Mouse (Mus musculus): ENCODE measurements around the gene Ntrk3. TPM values are rescaled to one million over a fixed set of nuclear protein-coding genes. Genes with fewer than 3 reads are reported as not detected.

Gene Ntrk3
- polyA plus RNA-seq, 1 experiment from 2014 or later = 2.3 TPM

GRCm38 (mm10) chr7:78145251-78145650, 592.6 kb downstream of the Ntrk3 start:
- no peak overlapping the region for H3K27ac ChIP-seq (ENCODE audit: low read length)
- no peaks in the 10 kb centered on the region for H3K4me1 ChIP-seq (ENCODE audit: control insufficient read depth, insufficient read depth, low read length)
- H3K4me3 ChIP-seq (ENCODE audit: low read length) = no peak overlapping the region
- WGBS = 61% methylated on average over 4 of the region's 4 CpGs
- H3K36me3 ChIP-seq (ENCODE audit: control insufficient read depth, insufficient read depth) = no peaks in the 10 kb centered on the region
- H3K9me3 ChIP-seq (replicated peaks; ENCODE audit: control insufficient read depth, low read length) = no peaks in the 10 kb centered on the region
- no peak overlapping the region for H3K9ac ChIP-seq (ENCODE audit: low read length)
- H3K4me2 ChIP-seq (ENCODE audit: low read depth, low read length) = no peak overlapping the region
- no peaks in the 10 kb centered on the region for H3K27me3 ChIP-seq (ENCODE audit: control insufficient read depth, insufficient read depth, low read length)
- no peak for ATAC-seq (replicated peaks; ENCODE audit: extremely low read depth, insufficient read depth, low FRiP score)

- Histone ChIP-seq H3K27ac (ENCODE audit: low read length) (no peak overlapping the region), H3K36me3 (ENCODE audit: control insufficient read depth, insufficient read depth) (no peaks in the 10 kb centered on the region), H3K4me2 (ENCODE audit: low read depth, low read length) (no peak overlapping the region), H3K4me3 (ENCODE audit: low read length) (no peak overlapping the region), H3K9me3 (replicated peaks; ENCODE audit: control insufficient read depth, low read length) (no peaks in the 10 kb centered on the region), H3K4me1 (ENCODE audit: control insufficient read depth, insufficient read depth, low read length) (no peaks in the 10 kb centered on the region), H3K27me3 (ENCODE audit: control insufficient read depth, insufficient read depth, low read length) (no peaks in the 10 kb centered on the region), H3K9ac (ENCODE audit: low read length) (no peak overlapping the region)
- WGBS = 73% methylated on average over 3 of the region's 3 CpGs
- ATAC-seq (replicated peaks; ENCODE audit: extremely low read depth, insufficient read depth, low FRiP score) = no peak
Measured at GRCm38 (mm10) chr7:78144849-78145248, 593.0 kb downstream of the Ntrk3 start.

GRCm38 (mm10) chr7:78129966-78130365, 607.8 kb downstream of the Ntrk3 start:
- Histone ChIP-seq H3K27ac (ENCODE audit: low read length) (no peak overlapping the region), H3K4me1 (ENCODE audit: control insufficient read depth, insufficient read depth, low read length) (no peaks in the 10 kb centered on the region), H3K4me3 (ENCODE audit: low read length) (no peak overlapping the region), H3K36me3 (ENCODE audit: control insufficient read depth, insufficient read depth) (no peaks in the 10 kb centered on the region), H3K27me3 (ENCODE audit: control insufficient read depth, insufficient read depth, low read length) (no peaks in the 10 kb centered on the region), H3K9me3 (replicated peaks; ENCODE audit: control insufficient read depth, low read length) (no peaks in the 10 kb centered on the region), H3K4me2 (ENCODE audit: low read depth, low read length) (no peak overlapping the region), H3K9ac (ENCODE audit: low read length) (no peak overlapping the region)
- no peak for ATAC-seq (replicated peaks; ENCODE audit: extremely low read depth, insufficient read depth, low FRiP score)
- 54% methylated on average over 1 of the region's 1 CpGs for WGBS

Other genes with a start within 250 kb of the Ntrk3 start
- 59.0 and 64.7 TPM in 2 replicates for gene Mrps11, start 45.1 kb upstream of the Ntrk3 start, polyA plus RNA-seq (2015; fragmentation: Nextera tagmentation; extraction: Ambion mirVana)
- 59.2 and 64.9 TPM in 2 replicates for gene Mrpl46, start 45.5 kb upstream of the Ntrk3 start, polyA plus RNA-seq (2015; fragmentation: Nextera tagmentation; extraction: Ambion mirVana)
- gene Det1, start 109.3 kb upstream of the Ntrk3 start, polyA plus RNA-seq (2015; fragmentation: Nextera tagmentation; extraction: Ambion mirVana) = 13.5 and 14.2 TPM in 2 replicates
- 31.4 and 34.8 TPM in 2 replicates for gene Aen, start 157.8 kb upstream of the Ntrk3 start, polyA plus RNA-seq (2015; fragmentation: Nextera tagmentation; extraction: Ambion mirVana)
- gene Isg20, start 175.4 kb upstream of the Ntrk3 start, polyA plus RNA-seq (2015; fragmentation: Nextera tagmentation; extraction: Ambion mirVana) = 15.4 and 22.5 TPM in 2 replicates